Mouse (Mus musculus) left cerebral cortex, adult 18-20 months (tissue): Measurements from ENCODE around the gene Gpr55. TPM values are rescaled to one million over a fixed set of nuclear protein-coding genes. Genes with fewer than 3 reads are reported as not detected.
A peak's percentile ranks its signal among the peaks of the same experiment; 100 is the strongest.
"Not testable (repeated sequence)": the region's sequence is repeated elsewhere in the genome, so short reads cannot be mapped to it uniquely, and the experiment has no call there.

Experiments used
- DNase-seq, 2 experiments: peaks; one replicate each; pipeline ENCODE4 v3.0.0; 2021 to 2022; ENCODE audit warnings: low spot score in 2 of 2, mixed read lengths in 1 of 2
- long read RNA-seq, 2 experiments: library from polyadenylated mRNA; stranded (forward); transcript quantifications; one replicate each; pipeline ENCODE4 v2.0.0; 2021
- total RNA-seq, 2 experiments: library from RNA; stranded (reverse); gene quantifications; 2 replicates each; pipeline ENCODE4 v1.2.3; 2021

Gpr55 gene
- total RNA-seq = under 1 TPM; 0.09 to 0.14 TPM
- long read RNA-seq, experiment 1 = 0 reads
- long read RNA-seq, experiment 2 = 0 reads

DNA sequence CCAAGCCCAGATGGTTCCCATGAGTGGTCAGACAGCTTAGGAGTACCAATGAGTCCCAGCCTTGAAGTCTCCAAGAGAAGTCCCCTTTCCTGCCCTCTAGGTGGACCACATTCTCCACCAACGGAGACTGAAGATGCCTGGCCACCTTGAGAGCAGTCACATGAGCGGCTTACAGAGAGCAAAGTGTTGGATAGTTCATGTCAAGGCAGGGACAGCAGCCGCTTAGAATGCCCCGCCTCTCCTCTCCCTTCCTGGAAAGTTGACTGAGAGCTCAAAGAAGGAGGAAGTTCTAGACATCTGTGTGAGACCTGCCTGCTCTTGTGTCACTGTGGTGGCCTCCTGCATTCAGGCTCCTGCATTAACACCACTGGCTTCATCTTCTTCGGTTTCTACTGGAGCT lies at the start of gene Gpr55:
Gpr55 (minus strand) TSS at position 135 of the 400 bp plus-strand sequence.
- no peak for DNase-seq

DNA sequence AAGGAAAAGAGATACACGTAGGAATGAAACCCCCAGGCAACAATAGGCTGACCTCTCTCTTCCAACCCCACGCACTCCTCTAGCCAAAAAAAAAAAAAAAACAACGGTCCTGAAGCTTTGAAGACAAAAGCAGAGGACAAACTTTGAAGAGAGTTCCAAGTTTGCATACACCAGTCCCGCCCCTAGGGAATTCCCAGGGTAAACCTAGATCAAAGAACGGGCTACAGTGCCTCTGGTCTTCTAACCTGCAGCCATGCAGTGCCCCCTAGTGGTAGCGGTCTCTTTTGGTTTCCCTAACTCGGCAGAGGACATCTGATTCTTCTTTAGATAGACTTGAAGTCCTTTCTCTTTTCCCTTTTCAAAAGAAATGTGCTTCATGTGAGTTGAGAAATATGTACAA lies 47.0 kb upstream of the Gpr55 start:
- DNase-seq = peak; percentile 92 to 97

DNA sequence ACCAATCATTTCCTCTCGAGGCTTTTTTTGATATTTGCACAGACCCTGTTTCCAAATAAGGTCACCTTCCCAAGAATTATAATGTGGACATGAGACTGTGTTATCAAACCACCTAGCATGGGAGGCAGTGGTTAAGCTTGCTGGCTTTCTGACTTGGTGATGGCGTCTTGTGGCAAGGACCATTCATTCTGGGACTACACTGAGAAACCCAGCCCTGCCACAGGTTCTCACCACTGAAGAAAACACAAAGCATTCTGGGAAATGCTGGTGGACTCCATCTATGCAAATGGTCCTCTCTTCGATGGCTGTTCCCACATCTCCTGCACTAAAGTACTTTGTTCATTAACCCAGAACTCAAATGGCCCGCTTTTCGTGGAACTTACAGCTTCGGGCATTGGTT lies 45.2 kb upstream of the Gpr55 start:
- DNase-seq = no peak

DNA sequence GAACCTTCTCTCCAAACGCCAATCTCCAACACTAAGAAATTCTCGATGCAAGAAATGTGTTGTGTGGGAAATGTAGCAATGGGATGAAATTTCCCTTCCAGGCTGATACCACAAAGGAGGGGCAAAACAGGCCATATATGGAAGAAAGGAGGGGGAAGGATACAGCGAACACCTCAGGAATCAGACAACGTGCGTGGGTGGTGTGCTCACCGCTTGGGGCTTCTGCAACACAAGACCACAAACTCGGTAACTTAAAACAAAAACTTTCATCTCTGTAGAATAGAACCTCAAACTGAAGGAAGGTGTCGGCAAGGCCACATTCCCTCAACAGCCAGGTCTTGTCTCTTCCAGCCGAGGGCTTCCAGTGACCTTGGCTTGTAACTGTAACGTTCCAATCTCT lies 44.7 kb upstream of the Gpr55 start:
- no peak for DNase-seq

DNA sequence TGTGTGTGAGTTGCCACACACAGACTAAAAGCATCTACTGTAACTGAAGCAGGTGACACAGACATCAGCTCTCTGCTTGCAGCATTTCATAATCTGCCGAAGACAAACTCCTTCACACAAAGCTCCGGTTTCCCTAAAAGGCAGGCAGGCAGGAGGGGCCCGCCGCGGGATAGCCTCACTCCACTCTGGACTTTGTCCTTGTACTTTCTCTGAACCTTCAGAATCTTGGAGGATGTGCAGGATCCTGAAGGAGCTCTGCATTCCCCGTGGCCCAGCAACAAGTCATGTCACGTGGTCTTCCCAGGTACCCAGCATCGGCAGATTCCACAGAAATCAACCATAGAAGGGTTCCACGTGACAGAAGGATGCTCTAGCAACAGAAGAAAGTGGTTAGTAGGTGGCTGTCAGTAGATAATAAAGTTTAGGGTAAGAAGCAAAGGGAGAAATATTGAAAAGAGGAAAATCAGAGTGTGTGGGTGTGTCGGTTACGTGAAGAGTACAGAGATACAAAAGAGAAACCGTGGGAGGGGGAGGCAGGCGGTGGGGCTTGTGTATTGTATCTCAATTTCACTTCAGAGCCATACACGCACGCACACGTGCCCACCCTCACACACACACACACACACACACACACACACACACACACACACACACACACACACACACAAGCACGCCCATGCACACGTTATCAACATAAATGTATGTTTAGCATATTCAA lies 39.2 kb upstream of the Gpr55 start:
- DNase-seq = peak in 1 of 2 experiments; percentile 26

DNA sequence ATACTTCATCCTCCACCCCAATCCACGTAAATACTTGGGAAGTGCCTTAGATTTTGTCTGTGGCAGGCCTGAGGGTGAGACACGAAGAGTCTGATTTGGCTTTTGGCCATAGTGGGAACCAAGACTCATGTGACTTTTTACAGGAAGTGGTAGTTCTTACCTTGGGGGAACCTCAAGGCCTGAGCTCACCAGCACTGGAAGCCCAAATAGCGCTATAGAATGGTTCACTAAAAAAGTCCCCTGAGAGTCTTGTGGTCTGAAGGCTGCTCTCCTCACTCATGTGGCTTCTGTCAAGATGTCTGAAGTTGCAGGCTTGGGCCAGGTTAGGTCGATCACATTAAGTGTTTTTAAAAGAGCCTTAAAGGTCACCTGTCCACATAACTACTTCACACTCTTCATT lies 37.2 kb upstream of the Gpr55 start:
- no peak for DNase-seq

DNA sequence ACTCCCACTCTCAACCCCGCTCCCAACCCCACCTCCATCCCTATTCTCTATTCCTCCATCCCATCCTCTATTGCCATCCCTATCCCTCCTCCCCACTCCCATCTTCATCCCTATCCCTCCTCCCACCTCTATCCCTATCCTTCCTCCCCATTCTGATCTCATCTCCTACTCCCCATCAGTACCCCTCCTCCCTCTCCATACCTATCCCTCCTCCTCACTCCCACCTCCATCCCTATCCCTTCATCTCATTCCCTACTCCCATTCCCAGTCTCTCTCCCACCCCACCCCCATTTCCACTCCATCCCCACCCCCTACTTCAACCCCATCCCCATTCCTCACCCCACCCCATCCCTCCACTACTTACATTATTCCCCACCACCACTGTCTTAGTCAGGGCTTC lies 36.4 kb upstream of the Gpr55 start:
- no peak for DNase-seq

DNA sequence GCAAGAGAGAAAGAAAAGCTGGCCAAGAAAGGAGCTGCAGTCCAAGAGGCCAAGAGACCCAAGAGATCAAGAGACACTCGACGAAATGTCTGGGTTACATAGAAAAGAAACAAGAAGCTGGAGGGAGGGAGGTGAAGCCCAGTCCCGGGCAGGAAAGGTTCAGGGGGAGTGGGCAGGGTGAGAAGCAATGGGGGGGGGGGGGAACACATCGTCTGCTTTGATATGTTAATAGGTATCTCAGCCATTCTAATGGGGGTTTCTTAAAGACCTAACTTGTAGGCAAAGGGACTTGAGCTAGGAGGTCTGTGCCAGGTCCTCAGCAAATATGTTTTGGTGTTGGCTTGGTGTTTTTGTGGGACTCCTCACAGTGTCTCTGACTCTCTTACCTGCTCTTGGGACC lies 32.7 kb upstream of the Gpr55 start:
- no peak for DNase-seq

DNA sequence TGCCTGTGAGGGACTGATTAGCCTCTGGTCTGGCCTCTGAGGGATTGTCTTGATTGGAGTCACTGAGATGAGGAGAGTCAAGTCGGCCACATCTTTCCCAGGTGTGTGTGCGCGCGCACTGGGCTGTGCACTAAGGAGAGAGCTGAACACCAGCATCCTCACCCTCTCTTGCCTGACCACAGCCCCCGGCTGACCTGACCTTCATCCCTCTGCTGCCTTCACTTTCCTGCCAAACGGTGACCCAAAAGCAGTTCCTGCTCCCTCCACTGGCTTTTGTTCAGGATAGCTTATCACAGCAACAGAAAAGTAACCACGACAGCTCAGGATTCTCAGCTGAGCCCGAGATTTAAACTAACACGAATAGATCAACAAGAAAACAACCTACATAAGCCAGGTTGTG lies 31.4 kb upstream of the Gpr55 start:
- DNase-seq = no peak

DNA sequence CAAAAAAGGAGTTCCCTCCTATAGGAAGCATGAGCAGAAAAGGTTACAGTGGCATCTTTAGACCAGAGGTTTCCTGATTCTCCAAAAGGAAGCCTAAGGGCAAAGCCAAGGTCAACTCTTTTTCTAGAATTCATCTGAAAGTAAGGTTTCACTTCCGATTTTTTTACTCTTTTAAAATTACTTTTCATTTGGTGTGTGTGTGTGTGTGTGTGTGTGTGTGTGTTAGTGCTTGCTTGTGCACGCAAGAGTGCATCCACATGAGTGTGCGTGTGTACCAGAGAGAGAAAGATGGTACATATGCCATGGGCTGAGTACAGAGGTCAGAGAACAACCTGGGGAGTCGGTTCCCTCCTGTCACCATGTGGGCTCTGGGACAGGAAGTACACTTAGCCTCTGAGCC lies 28.1 kb upstream of the Gpr55 start:
- DNase-seq = not testable (repeated sequence)

DNA sequence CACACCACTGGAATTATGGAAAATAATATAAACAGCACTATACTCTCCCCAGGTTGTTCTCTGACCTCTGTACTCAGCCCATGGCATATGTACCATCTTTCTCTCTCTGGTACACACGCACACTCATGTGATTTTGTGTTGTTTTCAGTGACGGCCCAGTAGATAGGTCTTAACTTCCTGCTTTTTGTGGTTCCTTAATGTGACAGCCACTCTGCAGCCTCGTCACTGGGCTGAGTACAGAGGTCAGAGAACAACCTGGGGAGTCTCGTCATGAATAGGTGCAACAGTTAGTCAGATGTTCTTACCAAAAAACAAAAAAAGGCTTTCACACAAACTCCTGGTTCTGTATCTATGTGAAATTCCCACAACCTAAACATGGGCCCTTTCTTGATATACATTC lies 27.5 kb upstream of the Gpr55 start:
- no peak for DNase-seq

DNA sequence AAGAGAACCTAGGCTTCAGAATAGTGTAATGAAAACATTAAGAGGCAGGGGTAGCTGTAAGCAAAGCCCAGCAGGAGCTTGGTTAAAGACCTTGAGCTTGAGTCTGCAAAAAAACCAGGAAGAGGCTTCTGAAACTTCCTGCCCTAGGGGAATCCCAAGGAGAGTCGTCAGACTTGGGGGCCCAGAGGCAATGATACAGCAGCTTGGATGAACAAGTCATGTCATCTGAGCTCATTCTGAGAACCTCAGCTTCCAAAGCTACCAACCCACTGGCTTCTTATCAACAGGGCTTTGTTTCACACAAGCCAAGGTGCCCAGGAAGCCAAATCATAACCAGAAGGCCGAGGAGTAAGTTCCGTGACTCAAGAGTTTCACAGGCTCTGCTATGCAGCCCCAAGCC lies 25.0 kb upstream of the Gpr55 start:
- no peak for DNase-seq

DNA sequence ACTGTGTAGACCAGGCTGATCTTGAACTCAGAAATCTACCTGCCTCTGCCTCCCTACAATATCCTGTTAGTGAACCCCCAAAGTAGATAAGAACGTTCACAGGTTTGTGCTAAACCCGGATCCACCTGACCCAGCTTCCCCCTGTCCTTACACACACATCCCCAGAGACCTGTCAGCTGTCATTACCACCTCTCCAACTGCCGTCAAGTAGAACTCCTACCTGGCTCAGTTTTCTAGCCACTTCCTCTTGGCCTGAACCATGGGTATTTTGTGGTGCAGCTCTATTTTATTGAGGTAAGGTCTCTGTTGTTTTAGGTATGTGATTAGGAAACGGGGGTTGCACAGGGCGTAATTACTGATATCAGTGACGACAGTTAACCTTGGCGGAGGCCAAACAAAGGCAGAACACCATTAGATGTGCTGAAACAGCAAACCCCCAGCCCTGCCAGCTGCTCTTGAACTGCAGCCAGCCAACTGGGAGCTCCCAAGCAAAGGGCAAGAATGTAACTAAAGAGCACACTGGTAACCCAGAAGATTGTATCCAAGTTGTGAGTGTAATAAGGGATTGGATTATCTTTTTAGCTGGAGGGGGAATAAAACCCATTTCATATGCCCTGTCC lies 21.0 kb upstream of the Gpr55 start:
- no peak for DNase-seq

DNA sequence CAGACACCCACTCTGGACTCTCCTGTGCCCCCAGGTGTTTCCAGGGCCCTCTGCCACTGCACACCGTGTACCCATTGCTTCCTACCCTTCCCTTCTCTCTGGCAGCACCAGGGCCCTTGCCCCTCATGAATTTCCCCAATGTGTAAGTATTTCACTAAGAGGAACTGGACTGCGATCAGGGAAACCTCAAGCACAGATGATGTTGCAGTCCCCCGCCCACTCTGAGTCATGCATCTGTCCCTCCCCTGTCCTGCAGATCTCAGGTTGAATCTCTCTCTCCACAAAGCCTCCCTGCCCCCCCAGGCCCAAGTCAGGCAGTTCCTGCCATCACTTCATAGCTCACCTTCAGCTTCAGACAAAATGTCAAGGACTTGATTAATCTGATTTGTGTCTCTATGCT lies 16.9 kb upstream of the Gpr55 start:
- no peak for DNase-seq

DNA sequence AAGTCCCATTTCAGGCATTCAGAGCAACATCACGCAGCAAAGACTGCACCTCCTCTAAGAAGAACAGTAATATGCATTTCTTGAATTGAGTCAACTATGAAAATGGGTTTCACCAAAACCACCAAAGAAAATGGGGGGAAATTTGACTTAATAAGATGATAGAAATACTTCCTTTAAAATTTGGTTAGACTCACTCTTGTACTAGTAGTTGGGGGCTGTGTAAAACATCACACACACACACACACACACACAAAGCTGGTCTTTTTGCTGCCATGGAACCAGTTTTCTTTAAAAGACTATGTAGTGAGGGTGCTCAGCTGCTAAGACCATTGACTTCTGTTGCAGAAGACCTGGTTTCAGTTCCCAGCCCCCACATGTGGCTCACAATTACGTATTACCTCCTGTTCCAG lies 12.7 kb upstream of the Gpr55 start:
- DNase-seq = no peak

DNA sequence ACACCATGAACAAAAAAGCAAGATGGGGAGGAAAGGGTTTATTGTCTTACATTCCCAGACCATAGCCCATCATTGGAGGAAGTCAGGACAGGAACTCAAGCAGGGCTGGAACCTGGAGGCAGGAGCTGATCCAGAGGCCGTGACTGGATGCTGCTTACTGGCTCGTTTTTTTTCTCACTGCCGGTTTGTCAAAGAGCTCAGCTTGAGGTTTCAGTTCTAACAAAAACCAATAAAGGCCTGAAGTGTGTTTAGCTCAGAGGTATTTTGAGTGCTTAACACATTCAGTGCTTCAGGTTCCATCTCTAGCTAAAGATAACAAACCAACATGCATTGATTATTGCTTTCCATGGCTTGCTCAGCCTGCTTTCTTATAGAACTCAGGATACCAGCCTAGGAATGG lies 11.5 kb upstream of the Gpr55 start:
- DNase-seq = no peak

DNA sequence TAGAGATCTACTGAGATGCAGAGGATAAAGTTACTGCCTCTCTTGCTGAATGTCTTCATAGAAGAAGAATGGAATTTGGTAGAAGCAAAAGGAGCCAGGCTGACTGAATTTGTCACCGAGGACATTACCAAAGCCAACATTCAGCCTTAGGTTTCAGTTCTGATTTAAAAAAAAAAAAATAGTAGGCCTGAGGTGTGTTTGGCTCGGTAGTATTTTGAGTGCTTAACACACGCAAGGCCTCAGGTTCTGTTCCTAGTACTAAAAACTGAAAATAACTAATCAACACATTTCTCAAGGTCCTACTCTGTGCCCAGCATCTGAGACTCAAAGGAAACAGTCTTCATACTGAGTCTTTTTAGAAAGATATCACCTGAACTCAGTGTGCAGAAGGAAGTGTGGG lies 10.3 kb upstream of the Gpr55 start:
- DNase-seq = no peak

DNA sequence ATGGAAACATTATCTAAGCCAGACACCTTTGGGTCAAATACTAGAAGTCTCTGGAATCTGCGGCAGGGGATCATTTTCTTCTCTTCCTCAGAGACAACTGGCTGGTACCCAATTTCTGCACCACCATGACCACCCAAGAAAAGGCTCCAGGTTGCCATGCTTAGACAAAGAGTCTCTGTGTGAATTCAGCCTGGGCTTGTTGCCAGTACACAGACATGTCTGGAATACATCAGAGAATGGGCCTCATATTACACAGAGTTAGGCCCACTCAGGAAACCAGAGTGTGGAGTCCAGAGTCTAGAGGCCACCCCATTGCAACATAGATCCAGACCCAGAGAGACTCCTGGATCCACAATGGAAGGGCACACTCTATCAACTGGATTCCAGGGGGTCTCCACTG lies 8.7 kb upstream of the Gpr55 start:
- no peak for DNase-seq

DNA sequence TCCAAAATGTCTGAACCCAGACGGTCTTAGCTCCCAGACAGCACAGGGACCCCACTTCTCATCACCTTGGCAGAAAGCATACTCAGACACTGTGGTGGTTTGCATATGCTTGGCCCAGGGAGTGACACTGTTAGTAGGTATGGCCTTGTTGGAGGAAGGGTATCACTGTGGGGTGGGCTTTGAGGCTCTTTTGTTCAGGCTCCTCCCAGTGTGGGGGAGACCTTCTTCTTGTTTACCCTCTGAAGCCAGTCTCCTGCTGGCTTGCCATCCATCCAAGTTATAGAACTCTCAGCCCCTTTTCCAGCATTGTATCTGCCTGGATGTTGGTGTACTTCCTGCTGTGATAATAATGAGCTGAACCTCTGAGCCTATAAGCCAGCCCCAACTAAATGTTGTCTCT lies 8.3 kb upstream of the Gpr55 start:
- no peak for DNase-seq

DNA sequence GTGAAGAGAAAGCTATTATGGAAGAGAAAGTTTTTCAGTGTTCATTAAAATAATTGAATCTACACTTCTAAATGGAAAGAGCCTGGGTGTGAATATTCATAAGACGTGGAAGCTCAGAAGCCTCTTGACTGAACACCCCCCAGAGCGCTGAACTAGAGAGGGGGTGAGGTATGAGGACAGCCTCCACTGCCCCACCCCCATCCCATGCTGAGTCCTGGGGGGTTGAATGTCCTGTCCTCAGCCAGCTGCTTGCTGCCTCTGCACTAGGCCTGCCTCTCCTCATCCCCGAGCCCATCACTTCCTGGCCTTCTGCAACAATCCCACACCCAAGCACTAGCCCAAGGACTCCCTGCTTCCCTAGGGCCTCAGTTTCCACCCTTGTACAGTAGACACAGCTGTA lies 5.0 kb upstream of the Gpr55 start:
- no peak for DNase-seq

DNA sequence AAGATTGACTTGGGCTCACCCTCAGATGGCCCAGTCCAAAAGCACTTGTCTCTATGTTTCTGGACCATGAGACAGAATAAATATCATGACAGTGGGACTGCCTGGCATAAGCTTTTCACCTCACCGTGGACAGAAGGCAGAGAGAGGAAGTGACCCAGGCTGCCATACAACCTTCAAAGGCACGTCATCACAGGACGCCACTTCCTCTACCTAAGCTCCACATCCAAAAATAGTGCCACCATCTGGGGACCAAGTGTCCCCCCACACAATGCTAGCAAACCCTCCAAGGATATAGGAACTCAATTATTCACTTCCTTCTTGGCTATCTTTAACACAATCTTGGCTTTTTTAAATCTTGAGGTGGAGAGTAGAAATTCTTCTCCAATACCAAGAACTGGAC lies 1.3 kb upstream of the Gpr55 start:
- no peak for DNase-seq

DNA sequence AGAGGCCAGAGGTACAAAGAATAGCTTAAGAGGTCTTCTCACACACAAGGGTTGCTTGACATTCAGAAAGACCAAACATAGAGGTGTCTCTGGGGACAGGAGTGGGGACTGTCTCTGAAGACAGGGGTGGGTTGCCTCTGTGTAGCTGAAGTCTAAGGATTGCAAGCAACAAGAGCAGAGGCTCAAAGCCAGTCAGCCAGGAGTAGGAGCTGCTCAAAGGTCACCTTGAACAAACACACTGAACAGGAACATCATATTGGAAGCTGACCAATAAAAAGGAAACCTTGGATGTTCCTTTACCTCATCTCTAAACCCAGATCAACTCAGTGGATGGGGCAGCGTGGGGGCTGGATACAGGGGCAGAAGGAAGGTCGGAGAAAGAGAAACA lies 924 bp downstream of the Gpr55 start:
- DNase-seq = no peak
